Mouse (Mus musculus): ENCODE results near the gene Add3. TPM values are rescaled to one million over a fixed set of nuclear protein-coding genes. Genes with fewer than 3 reads are reported as not detected.
A peak's percentile ranks its signal among the peaks of the same experiment; 100 is the strongest.

Add3 gene
- polyA plus RNA-seq, 1 experiment from 2014 or later = 134 TPM

GRCm38 (mm10) chr19:53136336-53137090 lies 3.7 kb upstream of the Add3 start:
- Histone ChIP-seq H3K4me3 (ENCODE audit: control insufficient read depth in 1 of 2, insufficient read depth in 1 of 2, low read depth in 1 of 2, low read length in 2 of 2) (no peak overlapping the region), H3K9ac (ENCODE audit: low read length) (no peak overlapping the region), H3K4me2 (ENCODE audit: low read length) (no peak overlapping the region), H3K27me3 (ENCODE audit: control insufficient read depth, insufficient read depth, low read length) (no peaks in the 10 kb centered on the region), H3K9me3 (ENCODE audit: control insufficient read depth, low read length) (no peaks in the 10 kb centered on the region), H3K4me1 (ENCODE audit: control insufficient read depth in 2 of 2, insufficient read depth in 2 of 2, low read length in 2 of 2) (no peaks in the 10 kb centered on the region), H3K36me3 (ENCODE audit: control insufficient read depth, insufficient read depth, low read length) (no peaks in the 10 kb centered on the region), H3K27ac (replicated peaks in 1 of 2; ENCODE audit: control insufficient read depth in 1 of 2, insufficient read depth in 1 of 2, low read depth in 2 of 2, low read length in 2 of 2) (no peak overlapping the region)
- ATAC-seq (ENCODE audit: insufficient number of reproducible peaks, insufficient read depth, low FRiP score, low read depth) = no peak
- WGBS = 79% methylated on average over 13 of the region's 13 CpGs

- H3K36me3 ChIP-seq (ENCODE audit: control insufficient read depth, insufficient read depth, low read length) = no peaks in the 10 kb centered on the region
- no peak overlapping the region for H3K27ac ChIP-seq (replicated peaks in 1 of 2; ENCODE audit: control insufficient read depth in 1 of 2, insufficient read depth in 1 of 2, low read depth in 2 of 2, low read length in 2 of 2)
- no peak overlapping the region for H3K4me2 ChIP-seq (ENCODE audit: low read length)
- H3K4me1 ChIP-seq (ENCODE audit: control insufficient read depth in 2 of 2, insufficient read depth in 2 of 2, low read length in 2 of 2) = no peaks in the 10 kb centered on the region
- ATAC-seq (ENCODE audit: insufficient number of reproducible peaks, insufficient read depth, low FRiP score, low read depth) = no peak
- WGBS = 65% methylated on average over 4 of the region's 4 CpGs
- H3K9ac ChIP-seq (ENCODE audit: low read length) = no peak overlapping the region
- H3K4me3 ChIP-seq (ENCODE audit: control insufficient read depth in 1 of 2, insufficient read depth in 1 of 2, low read depth in 1 of 2, low read length in 2 of 2) = no peak overlapping the region
- H3K9me3 ChIP-seq (ENCODE audit: control insufficient read depth, low read length) = no peaks in the 10 kb centered on the region
- no peaks in the 10 kb centered on the region for H3K27me3 ChIP-seq (ENCODE audit: control insufficient read depth, insufficient read depth, low read length)
These were observed 3.0 kb upstream of the Add3 start for GRCm38 (mm10) chr19:53137116-53137670.

- Histone ChIP-seq H3K4me1 (ENCODE audit: control insufficient read depth in 2 of 2, insufficient read depth in 2 of 2, low read length in 2 of 2) (peaks cover 0 to 9% of the 10 kb centered on the region in 2 experiments; a peak in 2 of 4 replicates), H3K4me3 (ENCODE audit: control insufficient read depth in 1 of 2, insufficient read depth in 1 of 2, low read depth in 1 of 2, low read length in 2 of 2) (peak overlapping the region; percentile 60 to 74), H3K9ac (ENCODE audit: low read length) (peak overlapping the region; percentile 88), H3K36me3 (ENCODE audit: control insufficient read depth, insufficient read depth, low read length) (no peaks in the 10 kb centered on the region), H3K27me3 (ENCODE audit: control insufficient read depth, insufficient read depth, low read length) (no peaks in the 10 kb centered on the region), H3K9me3 (ENCODE audit: control insufficient read depth, low read length) (no peaks in the 10 kb centered on the region), H3K4me2 (ENCODE audit: low read length) (peak overlapping the region; percentile 87), H3K27ac (replicated peaks in 1 of 2; ENCODE audit: control insufficient read depth in 1 of 2, insufficient read depth in 1 of 2, low read depth in 2 of 2, low read length in 2 of 2) (peak overlapping the region; percentile 91 to 97)
- WGBS = 2% methylated on average over 6 of the region's 6 CpGs
- ATAC-seq (ENCODE audit: insufficient number of reproducible peaks, insufficient read depth, low FRiP score, low read depth) = no peak
These were observed 584 bp downstream of the Add3 start for GRCm38 (mm10) chr19:53140804-53141250.

GRCm38 (mm10) chr19:53141251-53142072 lies 1.2 kb downstream of the Add3 start:
- Histone ChIP-seq H3K27ac (replicated peaks in 1 of 2; ENCODE audit: control insufficient read depth in 1 of 2, insufficient read depth in 1 of 2, low read depth in 2 of 2, low read length in 2 of 2) (peak overlapping the region; percentile 91 to 97), H3K9me3 (ENCODE audit: control insufficient read depth, low read length) (no peaks in the 10 kb centered on the region), H3K4me3 (ENCODE audit: control insufficient read depth in 1 of 2, insufficient read depth in 1 of 2, low read depth in 1 of 2, low read length in 2 of 2) (peak overlapping the region; percentile 60 to 74), H3K36me3 (ENCODE audit: control insufficient read depth, insufficient read depth, low read length) (no peaks in the 10 kb centered on the region), H3K4me1 (ENCODE audit: control insufficient read depth in 2 of 2, insufficient read depth in 2 of 2, low read length in 2 of 2) (peaks cover 2 to 16% of the 10 kb centered on the region in 2 experiments), H3K9ac (ENCODE audit: low read length) (peak overlapping the region; percentile 88), H3K27me3 (ENCODE audit: control insufficient read depth, insufficient read depth, low read length) (no peaks in the 10 kb centered on the region), H3K4me2 (ENCODE audit: low read length) (peak overlapping the region; percentile 87)
- ATAC-seq (ENCODE audit: insufficient number of reproducible peaks, insufficient read depth, low FRiP score, low read depth) = no peak
- 0% methylated on average over 23 of the region's 23 CpGs for WGBS

DNA sequence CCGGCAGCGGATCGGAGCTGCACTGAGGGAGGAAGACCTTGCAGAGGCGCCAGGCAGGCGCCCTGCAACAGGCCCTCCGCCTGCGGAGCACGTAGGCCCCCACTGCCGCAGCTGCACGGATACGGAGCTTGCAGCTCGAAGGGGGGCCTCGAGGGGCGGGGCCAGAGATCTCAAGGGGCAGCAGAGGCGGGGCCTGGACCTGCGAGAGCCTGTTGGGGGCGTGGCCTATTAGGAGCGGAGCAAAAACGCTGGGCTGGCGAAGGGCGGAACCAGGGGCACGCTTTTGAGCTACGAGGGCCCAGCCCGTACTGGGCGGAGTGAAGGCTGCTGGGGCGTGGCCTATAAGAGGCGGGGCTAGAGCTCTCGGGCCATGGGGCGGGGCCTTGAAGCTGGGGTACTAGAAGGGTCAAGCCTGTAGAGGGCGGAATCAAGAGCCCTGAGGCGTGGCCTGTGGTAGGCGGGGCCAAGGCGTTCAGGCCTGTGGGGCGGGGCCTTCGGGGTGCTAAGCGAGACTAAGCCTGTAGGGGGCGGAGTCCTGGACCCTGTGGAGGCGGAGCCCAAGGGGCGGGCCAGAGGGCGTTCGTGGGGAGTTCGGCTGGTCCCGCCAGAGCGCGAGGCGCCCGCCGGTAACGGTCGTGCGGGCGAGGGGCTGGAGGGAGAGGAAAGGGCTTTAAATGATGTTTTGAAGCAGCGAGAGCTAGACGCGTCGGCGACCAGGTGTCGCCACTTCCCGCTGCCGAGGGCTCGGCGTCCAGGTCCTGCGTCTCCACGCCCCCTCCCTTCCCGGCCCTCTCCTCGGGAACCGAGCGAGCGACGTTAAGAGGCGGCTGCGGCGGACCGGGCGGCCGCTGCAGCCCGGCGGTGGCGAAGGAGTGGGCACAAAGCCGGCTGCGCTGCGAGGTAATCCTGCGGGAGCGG lies 2.2 kb downstream of the Add3 start:
- WGBS = under 1% methylated on average over 70 of the region's 84 CpGs
- peak; percentile 98 for ATAC-seq (ENCODE audit: insufficient number of reproducible peaks, insufficient read depth, low FRiP score, low read depth)
- peak overlapping the region; percentile 87 for H3K4me2 ChIP-seq (ENCODE audit: low read length)

DNA sequence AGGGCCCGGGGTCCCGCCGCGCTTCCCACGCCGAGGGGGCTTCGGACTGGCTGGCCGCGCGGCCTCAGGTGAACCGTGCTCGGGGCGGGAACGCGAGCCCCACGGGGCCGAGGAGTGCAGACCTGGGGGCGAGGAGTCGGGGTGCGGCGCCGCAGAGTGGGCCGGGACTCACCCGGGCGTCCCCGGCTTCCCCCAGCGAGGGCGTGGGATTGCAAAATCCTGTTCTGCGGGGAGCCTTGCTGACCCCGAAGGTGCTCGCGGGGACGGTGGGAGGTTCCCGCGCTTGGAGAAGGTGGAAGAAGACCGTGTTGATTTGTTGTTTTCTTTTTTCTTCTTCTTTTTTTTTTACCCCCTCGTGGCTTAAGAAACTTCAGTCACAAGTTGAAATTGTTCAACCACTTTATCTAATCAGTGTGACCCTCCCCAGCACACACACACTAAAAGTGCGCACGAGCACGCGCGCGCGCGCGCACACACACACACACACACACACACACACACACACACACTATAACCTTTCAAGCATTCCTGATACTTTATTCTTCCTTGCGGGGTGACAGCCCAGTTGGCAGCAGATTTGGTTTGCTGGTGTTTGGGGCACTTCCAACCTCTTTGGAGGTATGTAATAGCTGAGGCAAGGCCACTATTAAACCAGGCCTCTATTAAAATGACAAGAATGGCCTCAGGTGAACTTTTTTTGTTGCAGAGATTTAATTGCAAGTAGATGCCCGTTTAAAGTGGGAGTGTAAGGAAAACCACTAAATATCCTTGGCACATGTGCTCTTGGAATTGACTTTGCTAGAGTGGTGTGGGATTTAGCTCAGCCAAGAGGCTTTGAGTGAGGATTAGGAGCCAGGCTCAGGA lies 3.1 kb downstream of the Add3 start:
- peak overlapping the region; percentile 81 for H3K9ac ChIP-seq (ENCODE audit: low read length)
- under 1% methylated on average over 48 of the region's 48 CpGs for WGBS
- peak overlapping the region; percentile 74 for H3K4me2 ChIP-seq (ENCODE audit: low read length)
- peaks cover 8 to 30% of the 10 kb centered on the region in 2 experiments for H3K4me1 ChIP-seq (ENCODE audit: control insufficient read depth in 2 of 2, insufficient read depth in 2 of 2, low read length in 2 of 2)
- ATAC-seq (ENCODE audit: insufficient number of reproducible peaks, insufficient read depth, low FRiP score, low read depth) = peak; percentile 2
- H3K36me3 ChIP-seq (ENCODE audit: control insufficient read depth, insufficient read depth, low read length) = no peaks in the 10 kb centered on the region
- peak overlapping the region; percentile 60 to 77 for H3K4me3 ChIP-seq (ENCODE audit: control insufficient read depth in 1 of 2, insufficient read depth in 1 of 2, low read depth in 1 of 2, low read length in 2 of 2)
- no peaks in the 10 kb centered on the region for H3K27me3 ChIP-seq (ENCODE audit: control insufficient read depth, insufficient read depth, low read length)
- H3K27ac ChIP-seq (replicated peaks in 1 of 2; ENCODE audit: control insufficient read depth in 1 of 2, insufficient read depth in 1 of 2, low read depth in 2 of 2, low read length in 2 of 2) = peak overlapping the region; percentile 73 to 81
- H3K9me3 ChIP-seq (ENCODE audit: control insufficient read depth, low read length) = no peaks in the 10 kb centered on the region

More for the DNA sequence above, 2.2 kb downstream of the Add3 start:
- H3K4me3 ChIP-seq (ENCODE audit: control insufficient read depth in 1 of 2, insufficient read depth in 1 of 2, low read depth in 1 of 2, low read length in 2 of 2) = peak overlapping the region; percentile 60 to 77
- H3K9ac ChIP-seq (ENCODE audit: low read length) = peak overlapping the region; percentile 88
- H3K27ac ChIP-seq (replicated peaks in 1 of 2; ENCODE audit: control insufficient read depth in 1 of 2, insufficient read depth in 1 of 2, low read depth in 2 of 2, low read length in 2 of 2) = peak overlapping the region; percentile 91 to 97
- H3K36me3 ChIP-seq (ENCODE audit: control insufficient read depth, insufficient read depth, low read length) = no peaks in the 10 kb centered on the region
- H3K4me1 ChIP-seq (ENCODE audit: control insufficient read depth in 2 of 2, insufficient read depth in 2 of 2, low read length in 2 of 2) = peaks cover 5 to 22% of the 10 kb centered on the region in 2 experiments
- H3K27me3 ChIP-seq (ENCODE audit: control insufficient read depth, insufficient read depth, low read length) = no peaks in the 10 kb centered on the region
- no peaks in the 10 kb centered on the region for H3K9me3 ChIP-seq (ENCODE audit: control insufficient read depth, low read length)

Measured in heart, embryonic 14.5 days (tissue).